Mouse (Mus musculus) liver, embryonic 13.5 days (tissue): ENCODE measurements around the gene Sipa1. TPM values are rescaled to one million over a fixed set of nuclear protein-coding genes. Genes with fewer than 3 reads are reported as not detected.

Experiments used
- ATAC-seq: fragments of 200-750 bp; cut with Nextera tagmentation; 2 replicates; pipeline ENCODE4 v1.8.0; 2017; ENCODE audit warnings: low read depth, mild to moderate bottlenecking, moderate number of reproducible peaks, moderate library complexity
- DNase-seq: peaks from one replicate; pipeline ENCODE4 v3.0.0; 2022
- H3K27ac ChIP-seq: fragments of 300-500 bp; sonication (generic); 2 replicates; pipeline ENCODE4 v1.5.1; 2015; ENCODE audit warnings: moderate library complexity, mild to moderate bottlenecking, inconsistent platforms
- H3K27me3 ChIP-seq: fragments of 300-500 bp; sonication (generic); 2 replicates; pipeline ENCODE4 v1.6.1; 2015; ENCODE audit warnings: mild to moderate bottlenecking, inconsistent platforms
- H3K36me3 ChIP-seq: fragments of 300-500 bp; sonication (generic); 2 replicates; pipeline ENCODE4 v1.6.1; 2015; ENCODE audit warnings: mild to moderate bottlenecking, inconsistent platforms
- H3K4me1 ChIP-seq: fragments of 300-500 bp; sonication (generic); replicated peaks from 2 replicates; pipeline ENCODE4 v1.6.1; 2015; ENCODE audit warnings: inconsistent platforms
- H3K4me2 ChIP-seq: fragments of 300-500 bp; sonication (generic); 2 replicates; pipeline ENCODE4 v1.6.1; 2015; ENCODE audit warnings: inconsistent platforms, mild to moderate bottlenecking, moderate library complexity
- H3K4me3 ChIP-seq: fragments of 300-500 bp; sonication (generic); replicated peaks from 2 replicates; pipeline ENCODE4 v1.5.1; 2015; ENCODE audit warnings: mild to moderate bottlenecking, inconsistent platforms
- H3K9ac ChIP-seq: fragments of 300-500 bp; sonication (generic); 2 replicates; pipeline ENCODE4 v1.6.1; 2015; ENCODE audit warnings: mild to moderate bottlenecking, inconsistent platforms
- H3K9me3 ChIP-seq: fragments of 300-500 bp; sonication (generic); replicated peaks from 2 replicates; pipeline ENCODE4 v1.6.1; 2016; ENCODE audit warnings: inconsistent platforms
- WGBS: fragments of 180-500 bp; shearing (Covaris S2); methylation state at CpG from one replicate; pipeline ENCODE4 v1.1.7; 2015; ENCODE audit not compliant: insufficient replicate concordance; 5-methylcytosine and 5-hydroxymethylcytosine counted together
- polyA plus RNA-seq: library from polyadenylated mRNA; unstranded; fragments of >200 nt; fragmentation: Nextera tagmentation; extraction: Ambion mirVana; gene quantifications from 2 replicates; pipeline ENCODE4 v1.2.1, GENCODE M21; 2015

Gene Sipa1
- polyA plus RNA-seq, 1 experiment from 2014 or later: 23.3 TPM

GRCm38 (mm10) chr19:5614953-5615352 lies 48.6 kb downstream of the Sipa1 start:
- Histone ChIP-seq H3K9me3 (no peaks in the 10 kb centered on the region), H3K4me2 (no peak overlapping the region), H3K36me3 (no peaks in the 10 kb centered on the region), H3K4me3 (no peak overlapping the region), H3K27ac (no peak overlapping the region), H3K9ac (no peak overlapping the region), H3K4me1 (peaks cover 39% of the 10 kb centered on the region), H3K27me3 (no peaks in the 10 kb centered on the region; the same call in 1 of the 2 replicates)
- DNase-seq: no peak
- no peak for ATAC-seq
- 80% methylated on average over 2 of the region's 2 CpGs for WGBS

DNA sequence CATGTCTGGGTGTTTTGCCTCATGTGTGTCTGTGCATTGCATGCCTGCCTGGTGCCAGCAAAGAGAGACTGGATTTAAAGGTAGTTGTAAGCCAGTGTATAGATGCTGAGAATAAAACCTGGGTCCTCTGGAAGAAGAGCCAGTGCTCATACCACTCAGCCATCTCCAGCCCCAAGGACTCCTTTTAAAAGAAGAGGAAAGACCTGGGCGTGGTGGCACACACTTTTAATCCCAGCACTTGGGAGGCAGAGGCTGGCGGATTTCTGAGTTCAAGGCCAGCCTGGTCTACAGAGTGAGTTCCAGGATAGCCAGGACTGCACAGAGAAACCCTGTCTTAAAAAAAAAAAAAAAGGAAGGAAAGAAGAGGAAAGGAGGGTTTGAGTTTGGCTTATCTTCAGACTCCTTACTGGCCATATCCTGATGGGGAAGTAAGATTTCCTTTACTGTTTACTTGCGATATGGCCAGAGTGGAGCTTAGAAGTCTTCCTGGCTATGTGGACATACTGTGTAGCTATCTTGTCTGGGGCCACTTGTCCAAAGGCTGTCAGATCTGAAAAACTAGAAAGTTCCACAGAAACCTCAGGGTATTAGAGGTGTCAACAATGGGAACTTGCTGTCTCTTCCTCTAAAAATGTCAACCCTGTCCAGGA lies 50.6 kb downstream of the Sipa1 start:
- Histone ChIP-seq H3K4me3 (no peak overlapping the region), H3K27ac (0 out of 2 replicates have a peak overlapping the region, but pooled peaks have one; percentile 3), H3K4me1 (peaks cover 54% of the 10 kb centered on the region), H3K27me3 (no peaks in the 10 kb centered on the region; the same call in 1 of the 2 replicates), H3K9ac (0 out of 2 replicates have a peak overlapping the region, but pooled peaks have one; percentile 18), H3K36me3 (peaks cover 13% of the 10 kb centered on the region), H3K9me3 (no peaks in the 10 kb centered on the region), H3K4me2 (no peak overlapping the region)
- ATAC-seq (0 out of 2 replicates have a peak, but pooled peaks have one; percentile 25), DNase-seq (peak; percentile 23)
- WGBS: 20% methylated on average over 3 of the region's 3 CpGs

GRCm38 (mm10) chr19:5611973-5612372 lies 51.5 kb downstream of the Sipa1 start:
- WGBS: 73% methylated on average over 1 of the region's 1 CpGs
- no peaks in the 10 kb centered on the region; the same call in 1 of the 2 replicates for H3K27me3 ChIP-seq
- H3K9me3 ChIP-seq: no peaks in the 10 kb centered on the region
- H3K36me3 ChIP-seq: peaks cover 22% of the 10 kb centered on the region
- no peak overlapping the region for H3K4me3 ChIP-seq
- peaks cover 54% of the 10 kb centered on the region for H3K4me1 ChIP-seq
- H3K9ac ChIP-seq: no peak overlapping the region
- no peak for ATAC-seq
- H3K4me2 ChIP-seq: no peak overlapping the region
- H3K27ac ChIP-seq: no peak overlapping the region
- no peak for DNase-seq

- peak within 1 kb of the TSS; percentile 81 for H3K9ac ChIP-seq
- WGBS: under 1% methylated on average over 54 of the region's 55 CpGs
- H3K4me2 ChIP-seq: peak within 1 kb of the TSS; percentile 88
- DNase-seq (peak; percentile 86), ATAC-seq (peak; percentile 86)
- no peaks in the 10 kb centered on the region for H3K9me3 ChIP-seq
- H3K36me3 ChIP-seq: peaks cover 44% of the 10 kb centered on the region
- H3K27me3 ChIP-seq: no peaks in the 10 kb centered on the region
- H3K4me1 ChIP-seq: peaks cover 54% of the 10 kb centered on the region
- H3K27ac ChIP-seq: peak within 1 kb of the TSS; percentile 91
- H3K4me3 ChIP-seq: peak within 1 kb of the TSS; percentile 80
Measured at GRCm38 (mm10) chr19:5609547-5610404, 53.7 kb downstream of the Sipa1 start, which contains the start of gene Kat5. Gene Kat5 (minus strand): TSS chr19:5610237.

GRCm38 (mm10) chr19:5609171-5609546 lies 54.3 kb downstream of the Sipa1 start:
- H3K36me3 ChIP-seq: peaks cover 50% of the 10 kb centered on the region
- peak overlapping the region; percentile 88 for H3K4me2 ChIP-seq
- DNase-seq (no peak), ATAC-seq (no peak)
- no peaks in the 10 kb centered on the region for H3K27me3 ChIP-seq
- H3K4me1 ChIP-seq: peaks cover 56% of the 10 kb centered on the region
- peak overlapping the region; percentile 91 for H3K27ac ChIP-seq
- no peaks in the 10 kb centered on the region for H3K9me3 ChIP-seq
- H3K4me3 ChIP-seq: peak overlapping the region; percentile 80
- peak overlapping the region; percentile 81 for H3K9ac ChIP-seq
- 67% methylated on average over 10 of the region's 10 CpGs for WGBS

- no peaks in the 10 kb centered on the region for H3K9me3 ChIP-seq
- no peak for ATAC-seq
- DNase-seq: no peak
- H3K9ac ChIP-seq: peak overlapping the region; percentile 81
- H3K27ac ChIP-seq: peak overlapping the region; percentile 91
- H3K4me2 ChIP-seq: peak overlapping the region; percentile 88
- H3K36me3 ChIP-seq: peaks cover 54% of the 10 kb centered on the region
- WGBS: 89% methylated on average over 13 of the region's 13 CpGs
- peak overlapping the region; percentile 80 for H3K4me3 ChIP-seq
- no peaks in the 10 kb centered on the region for H3K27me3 ChIP-seq
- peaks cover 56% of the 10 kb centered on the region for H3K4me1 ChIP-seq
Measured at GRCm38 (mm10) chr19:5608707-5609106, 54.8 kb downstream of the Sipa1 start.

DNA sequence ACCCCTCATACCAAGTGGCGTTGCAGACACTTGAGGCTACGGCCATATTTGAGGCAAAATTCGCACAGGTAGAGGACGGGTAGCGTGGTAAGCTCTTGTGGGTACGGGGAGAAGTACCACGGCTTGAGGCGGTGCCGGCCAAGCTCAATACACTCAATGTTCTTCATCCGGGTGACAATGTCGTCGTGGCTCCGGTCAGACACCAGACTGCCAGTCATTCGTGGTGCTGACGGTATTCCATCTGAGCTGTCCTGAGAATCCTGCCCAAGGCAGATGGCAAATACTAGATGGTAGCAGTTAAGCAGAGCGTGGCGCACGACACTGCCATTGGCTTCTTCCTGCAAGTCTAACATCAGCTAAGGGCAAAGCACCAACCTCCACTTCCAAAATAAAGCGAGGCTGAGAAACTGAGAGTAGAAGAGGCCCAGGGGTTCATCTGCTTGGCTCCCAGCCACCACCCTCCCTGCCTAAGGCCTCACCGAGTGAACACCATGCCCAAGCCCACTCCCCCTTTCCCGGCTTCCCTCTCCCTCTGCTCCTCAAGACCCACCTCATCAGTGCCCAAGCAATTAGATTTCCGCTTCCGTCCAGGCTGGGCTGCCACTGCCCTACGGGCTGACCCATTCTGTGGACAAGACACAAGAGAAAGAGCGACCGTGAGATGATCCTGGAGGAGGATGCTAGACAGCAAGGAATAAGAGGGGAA lies 55.6 kb downstream of the Sipa1 start:
- Histone ChIP-seq H3K4me3 (no peak overlapping the region), H3K4me1 (peaks cover 56% of the 10 kb centered on the region), H3K9ac (no peak overlapping the region; the same call in 1 of the 2 replicates), H3K27ac (no peak overlapping the region; the same call in 1 of the 2 replicates), H3K9me3 (no peaks in the 10 kb centered on the region), H3K27me3 (no peaks in the 10 kb centered on the region), H3K4me2 (no peak overlapping the region), H3K36me3 (peaks cover 63% of the 10 kb centered on the region)
- 92% methylated on average over 26 of the region's 26 CpGs for WGBS
- ATAC-seq: no peak
- no peak for DNase-seq

- Histone ChIP-seq H3K4me2 (no peak overlapping the region), H3K36me3 (peaks cover 65% of the 10 kb centered on the region), H3K9ac (no peak overlapping the region), H3K4me3 (no peak overlapping the region), H3K4me1 (peaks cover 54% of the 10 kb centered on the region), H3K27ac (no peak overlapping the region), H3K27me3 (no peaks in the 10 kb centered on the region), H3K9me3 (no peaks in the 10 kb centered on the region)
- 84% methylated on average over 8 of the region's 8 CpGs for WGBS
- ATAC-seq (no peak), DNase-seq (no peak)
Measured at GRCm38 (mm10) chr19:5606196-5606595, 57.3 kb downstream of the Sipa1 start.

DNA sequence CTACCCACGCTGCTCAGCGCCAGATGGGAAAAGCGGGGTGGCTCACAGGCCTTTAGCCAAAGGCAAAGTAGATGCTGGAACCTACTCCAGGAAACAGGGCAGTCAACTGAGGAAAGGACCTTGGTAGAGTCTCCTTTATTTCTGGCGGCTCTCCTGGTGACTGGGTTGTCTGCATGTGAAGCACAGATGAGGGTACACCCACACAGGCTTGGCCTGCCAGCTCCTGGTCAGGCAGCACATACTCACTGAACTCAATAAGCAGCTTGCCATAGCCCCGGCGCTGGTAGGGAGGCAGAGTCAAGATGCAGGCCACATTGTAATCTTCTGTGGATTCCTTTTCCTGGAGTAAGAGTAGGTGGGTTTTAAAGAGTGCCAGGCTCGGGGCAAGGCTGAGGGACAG lies 58.4 kb downstream of the Sipa1 start:
- peaks cover 65% of the 10 kb centered on the region for H3K36me3 ChIP-seq
- no peaks in the 10 kb centered on the region for H3K9me3 ChIP-seq
- H3K27ac ChIP-seq: no peak overlapping the region
- no peak for ATAC-seq
- H3K4me1 ChIP-seq: peaks cover 44% of the 10 kb centered on the region
- H3K4me3 ChIP-seq: no peak overlapping the region
- DNase-seq: no peak
- H3K4me2 ChIP-seq: no peak overlapping the region
- no peaks in the 10 kb centered on the region for H3K27me3 ChIP-seq
- 84% methylated on average over 7 of the region's 7 CpGs for WGBS
- no peak overlapping the region for H3K9ac ChIP-seq

GRCm38 (mm10) chr19:5603664-5604063 lies 59.8 kb downstream of the Sipa1 start:
- H3K27me3 ChIP-seq: no peaks in the 10 kb centered on the region
- H3K9me3 ChIP-seq: no peaks in the 10 kb centered on the region
- peak overlapping the region; percentile 20; the same call in 1 of the 2 replicates for H3K27ac ChIP-seq
- peak overlapping the region; percentile 94 for H3K4me2 ChIP-seq
- H3K36me3 ChIP-seq: peaks cover 60% of the 10 kb centered on the region
- DNase-seq (no peak), ATAC-seq (no peak)
- peaks cover 34% of the 10 kb centered on the region for H3K4me1 ChIP-seq
- 78% methylated on average over 7 of the region's 7 CpGs for WGBS
- H3K9ac ChIP-seq: no peak overlapping the region
- H3K4me3 ChIP-seq: peak overlapping the region; percentile 92; the same call in 1 of the 2 replicates
